Mouse (Mus musculus): ENCODE measurements at regions not wholly inside any gene's neighbourhood (a gene's known extent, or its start where the extent isn't known, plus 50 kb on each side); places are given as distances from the start of the nearest gene placed in this dataset.

GRCm38 (mm10) chr6:143491380-143491779 is 324.4 kb downstream of the Etnk1 start:
- Histone ChIP-seq H3K9me3 (ENCODE audit: control insufficient read depth, low read length) (no peaks in the 10 kb centered on the region), H3K9ac (ENCODE audit: low read length) (no peak overlapping the region), H3K4me2 (ENCODE audit: low read length) (no peak overlapping the region), H3K27me3 (replicated peaks; ENCODE audit: control insufficient read depth, insufficient read depth, low read length) (no peaks in the 10 kb centered on the region), H3K4me3 (ENCODE audit: low read depth, low read length) (no peak overlapping the region), H3K4me1 (replicated peaks; ENCODE audit: control insufficient read depth, insufficient read depth, low read length) (no peaks in the 10 kb centered on the region), H3K36me3 (ENCODE audit: control insufficient read depth, insufficient read depth, low read length) (no peaks in the 10 kb centered on the region), H3K27ac (ENCODE audit: low read depth) (no peak overlapping the region)
- DNase-seq (ENCODE audit: low spot score) (no peak), ATAC-seq (replicated peaks; ENCODE audit: low FRiP score, low TSS enrichment, low read depth) (no peak)
- 91% methylated on average over 5 of the region's 5 CpGs for WGBS

DNA sequence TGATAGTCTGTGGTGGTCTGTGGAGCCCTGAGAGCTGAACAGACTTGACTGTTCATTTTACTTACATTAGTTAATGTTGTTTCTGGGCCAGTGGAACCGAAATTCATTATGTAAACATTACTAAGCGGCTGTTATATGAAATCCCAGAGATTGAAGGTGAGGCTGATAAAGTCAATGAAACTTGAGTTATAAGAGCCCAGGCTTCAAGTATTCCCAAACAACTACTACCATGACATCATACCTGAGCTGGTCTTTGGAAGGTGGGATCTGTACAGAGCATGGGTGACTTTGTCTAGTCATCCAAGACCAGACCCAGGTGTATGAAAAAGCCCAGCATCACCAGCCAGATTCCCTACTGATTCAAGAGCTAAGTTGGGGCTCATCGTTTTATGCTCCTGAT is 326.5 kb downstream of the Etnk1 start:
- Histone ChIP-seq H3K27me3 (replicated peaks; ENCODE audit: control insufficient read depth, insufficient read depth, low read length) (no peaks in the 10 kb centered on the region), H3K4me2 (ENCODE audit: low read length) (no peak overlapping the region), H3K27ac (ENCODE audit: low read depth) (no peak overlapping the region), H3K4me1 (replicated peaks; ENCODE audit: control insufficient read depth, insufficient read depth, low read length) (no peaks in the 10 kb centered on the region), H3K9ac (ENCODE audit: low read length) (no peak overlapping the region), H3K36me3 (ENCODE audit: control insufficient read depth, insufficient read depth, low read length) (no peaks in the 10 kb centered on the region), H3K9me3 (ENCODE audit: control insufficient read depth, low read length) (no peaks in the 10 kb centered on the region), H3K4me3 (ENCODE audit: low read depth, low read length) (no peak overlapping the region)
- 78% methylated on average over 3 of the region's 3 CpGs for WGBS
- ATAC-seq (replicated peaks; ENCODE audit: low FRiP score, low TSS enrichment, low read depth) (no peak), DNase-seq (ENCODE audit: low spot score) (no peak)

DNA sequence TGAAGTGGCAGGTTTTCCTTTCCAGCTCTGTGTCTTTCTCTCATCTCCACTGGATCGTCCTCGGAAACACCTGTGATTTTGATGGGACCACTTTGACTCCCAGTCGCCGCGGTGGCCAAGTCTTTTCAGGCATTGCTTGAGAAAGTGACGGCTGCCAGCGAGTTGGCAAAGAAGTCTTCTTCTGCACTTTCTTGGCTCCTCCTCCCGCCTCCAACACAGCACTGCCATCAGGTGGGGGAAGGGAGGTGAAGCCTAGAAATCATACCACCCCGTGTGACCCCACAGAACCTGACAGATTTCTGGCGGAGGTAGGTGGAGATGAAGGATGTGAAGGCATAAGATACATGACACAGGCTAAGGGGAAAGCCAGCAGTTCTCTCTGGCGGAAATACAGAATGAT is 327.3 kb downstream of the Etnk1 start:
- H3K4me3 ChIP-seq (ENCODE audit: low read depth, low read length), result no peak overlapping the region
- WGBS, result 82% methylated on average over 11 of the region's 11 CpGs
- H3K36me3 ChIP-seq (ENCODE audit: control insufficient read depth, insufficient read depth, low read length), result no peaks in the 10 kb centered on the region
- no peak for ATAC-seq (replicated peaks; ENCODE audit: low FRiP score, low TSS enrichment, low read depth)
- H3K27me3 ChIP-seq (replicated peaks; ENCODE audit: control insufficient read depth, insufficient read depth, low read length), result no peaks in the 10 kb centered on the region
- H3K4me2 ChIP-seq (ENCODE audit: low read length), result no peak overlapping the region
- no peak overlapping the region for H3K27ac ChIP-seq (ENCODE audit: low read depth)
- H3K4me1 ChIP-seq (replicated peaks; ENCODE audit: control insufficient read depth, insufficient read depth, low read length), result no peaks in the 10 kb centered on the region
- DNase-seq (ENCODE audit: low spot score), result no peak
- no peak overlapping the region for H3K9ac ChIP-seq (ENCODE audit: low read length)
- H3K9me3 ChIP-seq (ENCODE audit: control insufficient read depth, low read length), result no peaks in the 10 kb centered on the region

DNA sequence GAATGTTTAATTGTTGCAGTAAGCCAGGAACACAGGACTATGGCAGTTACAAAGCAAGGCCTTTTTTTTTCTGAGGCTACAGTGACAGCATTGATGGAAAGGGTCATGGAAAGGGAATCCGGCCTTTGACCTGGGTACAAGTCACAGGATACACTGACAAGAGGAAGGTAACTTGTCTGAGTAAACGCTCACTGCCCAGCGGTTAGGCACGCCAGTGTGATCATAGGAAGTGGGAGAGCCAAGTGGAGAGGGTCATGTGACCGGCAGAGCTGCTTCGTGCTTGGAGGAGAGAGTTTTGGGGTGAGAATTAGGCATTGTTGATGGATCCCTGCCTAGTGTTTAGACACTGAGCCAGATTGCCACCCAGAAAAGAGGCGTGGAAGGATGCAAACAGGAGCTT is 327.9 kb downstream of the Etnk1 start:
- Histone ChIP-seq H3K9me3 (ENCODE audit: control insufficient read depth, low read length) (no peaks in the 10 kb centered on the region), H3K4me2 (ENCODE audit: low read length) (no peak overlapping the region), H3K27ac (ENCODE audit: low read depth) (no peak overlapping the region), H3K27me3 (replicated peaks; ENCODE audit: control insufficient read depth, insufficient read depth, low read length) (no peaks in the 10 kb centered on the region), H3K4me3 (ENCODE audit: low read depth, low read length) (no peak overlapping the region), H3K9ac (ENCODE audit: low read length) (no peak overlapping the region), H3K4me1 (replicated peaks; ENCODE audit: control insufficient read depth, insufficient read depth, low read length) (no peaks in the 10 kb centered on the region), H3K36me3 (ENCODE audit: control insufficient read depth, insufficient read depth, low read length) (no peaks in the 10 kb centered on the region)
- ATAC-seq (replicated peaks; ENCODE audit: low FRiP score, low TSS enrichment, low read depth) (no peak), DNase-seq (ENCODE audit: low spot score) (no peak)
- WGBS, result 44% methylated on average over 7 of the region's 7 CpGs

- WGBS, result 74% methylated on average over 14 of the region's 14 CpGs
- no peak overlapping the region for H3K27ac ChIP-seq (ENCODE audit: low read depth)
- H3K9ac ChIP-seq (ENCODE audit: low read length), result no peak overlapping the region
- H3K4me2 ChIP-seq (ENCODE audit: low read length), result no peak overlapping the region
- H3K4me1 ChIP-seq (replicated peaks; ENCODE audit: control insufficient read depth, insufficient read depth, low read length), result 0 out of 2 replicates have a peak, but pooled peaks cover 4% of the 10 kb centered on the region
- no peak for DNase-seq (ENCODE audit: low spot score)
- ATAC-seq (replicated peaks; ENCODE audit: low FRiP score, low TSS enrichment, low read depth), result no peak
- H3K27me3 ChIP-seq (replicated peaks; ENCODE audit: control insufficient read depth, insufficient read depth, low read length), result no peaks in the 10 kb centered on the region
- H3K9me3 ChIP-seq (ENCODE audit: control insufficient read depth, low read length), result no peaks in the 10 kb centered on the region
- H3K36me3 ChIP-seq (ENCODE audit: control insufficient read depth, insufficient read depth, low read length), result no peaks in the 10 kb centered on the region
- H3K4me3 ChIP-seq (ENCODE audit: low read depth, low read length), result no peak overlapping the region
Observed at GRCm38 (mm10) chr6:143498764-143499163, 331.7 kb downstream of the Etnk1 start.

DNA sequence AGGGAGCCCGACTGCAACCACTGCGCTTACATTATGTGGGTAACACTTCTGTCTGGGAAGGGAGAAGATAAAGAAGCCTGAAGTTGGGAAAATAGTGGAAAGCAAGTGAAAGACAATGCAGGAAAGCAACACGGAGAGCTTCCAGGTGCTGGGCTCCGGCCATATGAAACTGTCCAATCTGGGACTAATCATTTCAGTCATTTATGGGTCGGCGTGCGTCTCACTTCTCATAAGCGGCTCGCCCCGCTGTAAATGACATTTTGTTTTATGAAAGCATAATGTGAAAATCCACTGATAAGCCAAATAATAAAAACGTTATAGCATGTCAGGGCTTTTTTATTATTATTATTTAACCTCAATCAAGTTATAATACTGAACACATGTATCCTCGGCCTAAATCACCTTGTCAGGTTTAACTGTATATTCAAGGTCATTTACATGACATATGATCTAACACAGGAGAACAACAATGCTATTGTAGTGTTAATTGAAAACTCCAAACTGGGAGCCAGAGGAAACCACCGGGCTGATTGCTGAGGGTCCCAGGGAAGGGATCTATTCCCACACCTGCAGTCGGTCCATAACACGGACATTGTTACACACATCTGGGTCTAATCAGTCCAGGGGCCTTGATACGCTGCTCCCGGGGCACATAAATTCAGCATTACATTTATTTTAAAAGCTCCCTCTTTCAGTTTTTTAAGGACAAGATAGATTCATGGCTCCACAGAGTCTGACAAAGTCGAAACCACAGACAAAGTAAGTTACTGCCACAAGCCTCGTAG is 332.4 kb downstream of the Etnk1 start:
- Histone ChIP-seq H3K4me3 (ENCODE audit: low read depth, low read length) (no peak overlapping the region), H3K9ac (ENCODE audit: low read length) (no peak overlapping the region), H3K4me1 (replicated peaks; ENCODE audit: control insufficient read depth, insufficient read depth, low read length) (0 out of 2 replicates have a peak, but pooled peaks cover 4% of the 10 kb centered on the region), H3K36me3 (ENCODE audit: control insufficient read depth, insufficient read depth, low read length) (no peaks in the 10 kb centered on the region), H3K4me2 (ENCODE audit: low read length) (no peak overlapping the region), H3K27me3 (replicated peaks; ENCODE audit: control insufficient read depth, insufficient read depth, low read length) (no peaks in the 10 kb centered on the region), H3K27ac (ENCODE audit: low read depth) (no peak overlapping the region), H3K9me3 (ENCODE audit: control insufficient read depth, low read length) (no peaks in the 10 kb centered on the region)
- no peak for DNase-seq (ENCODE audit: low spot score)
- WGBS, result 79% methylated on average over 19 of the region's 19 CpGs
- no peak for ATAC-seq (replicated peaks; ENCODE audit: low FRiP score, low TSS enrichment, low read depth)

GRCm38 (mm10) chr6:143502803-143503202 is 335.8 kb downstream of the Etnk1 start:
- Histone ChIP-seq H3K27ac (ENCODE audit: low read depth) (no peak overlapping the region), H3K9ac (ENCODE audit: low read length) (no peak overlapping the region), H3K4me3 (ENCODE audit: low read depth, low read length) (no peak overlapping the region), H3K36me3 (ENCODE audit: control insufficient read depth, insufficient read depth, low read length) (no peaks in the 10 kb centered on the region), H3K4me2 (ENCODE audit: low read length) (no peak overlapping the region), H3K27me3 (replicated peaks; ENCODE audit: control insufficient read depth, insufficient read depth, low read length) (no peaks in the 10 kb centered on the region), H3K4me1 (replicated peaks; ENCODE audit: control insufficient read depth, insufficient read depth, low read length) (0 out of 2 replicates have a peak, but pooled peaks cover 4% of the 10 kb centered on the region), H3K9me3 (ENCODE audit: control insufficient read depth, low read length) (no peaks in the 10 kb centered on the region)
- DNase-seq (ENCODE audit: low spot score) (no peak), ATAC-seq (replicated peaks; ENCODE audit: low FRiP score, low TSS enrichment, low read depth) (no peak)
- 75% methylated on average over 8 of the region's 8 CpGs for WGBS

DNA sequence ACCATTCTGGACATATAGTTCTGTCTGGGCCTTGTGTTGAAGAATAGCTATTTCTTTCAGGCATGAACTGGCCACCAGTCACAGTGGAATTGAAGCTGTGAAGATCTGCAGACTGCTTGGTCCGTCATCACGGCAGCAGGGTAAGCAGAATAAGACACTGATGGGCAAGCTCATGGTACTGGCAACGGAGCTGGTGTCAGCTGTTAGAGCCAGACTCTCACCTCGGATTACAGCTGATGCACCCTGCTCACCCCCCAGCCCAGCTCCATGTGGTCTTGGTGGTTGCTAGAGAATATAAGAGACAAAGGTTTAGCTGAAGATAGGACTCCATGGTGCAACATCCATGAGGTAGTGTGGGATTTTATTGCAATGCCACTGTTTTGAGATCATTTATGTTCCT is 336.9 kb downstream of the Etnk1 start:
- Histone ChIP-seq H3K4me1 (replicated peaks; ENCODE audit: control insufficient read depth, insufficient read depth, low read length) (0 out of 2 replicates have a peak, but pooled peaks cover 4% of the 10 kb centered on the region), H3K9ac (ENCODE audit: low read length) (no peak overlapping the region), H3K4me3 (ENCODE audit: low read depth, low read length) (no peak overlapping the region), H3K27me3 (replicated peaks; ENCODE audit: control insufficient read depth, insufficient read depth, low read length) (no peaks in the 10 kb centered on the region), H3K4me2 (ENCODE audit: low read length) (no peak overlapping the region), H3K27ac (ENCODE audit: low read depth) (no peak overlapping the region), H3K36me3 (ENCODE audit: control insufficient read depth, insufficient read depth, low read length) (no peaks in the 10 kb centered on the region), H3K9me3 (ENCODE audit: control insufficient read depth, low read length) (no peaks in the 10 kb centered on the region)
- WGBS, result 92% methylated on average over 4 of the region's 4 CpGs
- no peak for DNase-seq (ENCODE audit: low spot score)
- ATAC-seq (replicated peaks; ENCODE audit: low FRiP score, low TSS enrichment, low read depth), result no peak

DNA sequence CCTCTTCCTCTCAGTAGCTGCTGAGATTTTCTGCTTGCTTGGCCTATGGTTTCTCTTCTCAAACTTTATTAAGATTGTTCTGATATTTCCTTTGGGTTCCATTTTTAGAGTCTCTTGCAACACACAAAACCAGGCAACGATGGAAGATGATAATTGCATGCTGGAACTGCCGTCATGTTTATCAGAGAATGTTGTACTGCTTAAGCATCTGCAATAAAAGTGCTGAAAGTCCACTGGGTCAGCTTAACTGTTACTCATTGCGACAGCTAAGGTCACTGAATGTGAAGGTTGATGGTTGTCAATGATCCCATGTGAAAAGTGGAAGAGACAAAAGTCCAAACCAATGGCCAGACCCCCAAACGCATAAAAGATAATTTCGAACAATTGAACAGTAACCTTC is 346.4 kb downstream of the Etnk1 start:
- H3K4me1 ChIP-seq (replicated peaks; ENCODE audit: control insufficient read depth, insufficient read depth, low read length), result no peaks in the 10 kb centered on the region
- WGBS, result 82% methylated on average over 5 of the region's 5 CpGs

More for the DNA sequence above, 346.4 kb downstream of the Etnk1 start:
- Histone ChIP-seq H3K27me3 (replicated peaks; ENCODE audit: control insufficient read depth, insufficient read depth, low read length) (no peaks in the 10 kb centered on the region), H3K36me3 (ENCODE audit: control insufficient read depth, insufficient read depth, low read length) (no peaks in the 10 kb centered on the region), H3K27ac (ENCODE audit: low read depth) (no peak overlapping the region), H3K9me3 (ENCODE audit: control insufficient read depth, low read length) (no peaks in the 10 kb centered on the region), H3K4me2 (ENCODE audit: low read length) (no peak overlapping the region), H3K9ac (ENCODE audit: low read length) (no peak overlapping the region), H3K4me3 (ENCODE audit: low read depth, low read length) (no peak overlapping the region)
- DNase-seq (ENCODE audit: low spot score), result no peak
- ATAC-seq (replicated peaks; ENCODE audit: low FRiP score, low TSS enrichment, low read depth), result no peak

Data from intestine, embryonic 14.5 days (tissue).